Mouse (Mus musculus): ENCODE measurements around the gene Pde6h. TPM values are rescaled to one million over a fixed set of nuclear protein-coding genes. Genes with fewer than 3 reads are reported as not detected.

The Pde6h gene
- polyA plus RNA-seq, 1 experiment from 2014 or later, result not detected

DNA sequence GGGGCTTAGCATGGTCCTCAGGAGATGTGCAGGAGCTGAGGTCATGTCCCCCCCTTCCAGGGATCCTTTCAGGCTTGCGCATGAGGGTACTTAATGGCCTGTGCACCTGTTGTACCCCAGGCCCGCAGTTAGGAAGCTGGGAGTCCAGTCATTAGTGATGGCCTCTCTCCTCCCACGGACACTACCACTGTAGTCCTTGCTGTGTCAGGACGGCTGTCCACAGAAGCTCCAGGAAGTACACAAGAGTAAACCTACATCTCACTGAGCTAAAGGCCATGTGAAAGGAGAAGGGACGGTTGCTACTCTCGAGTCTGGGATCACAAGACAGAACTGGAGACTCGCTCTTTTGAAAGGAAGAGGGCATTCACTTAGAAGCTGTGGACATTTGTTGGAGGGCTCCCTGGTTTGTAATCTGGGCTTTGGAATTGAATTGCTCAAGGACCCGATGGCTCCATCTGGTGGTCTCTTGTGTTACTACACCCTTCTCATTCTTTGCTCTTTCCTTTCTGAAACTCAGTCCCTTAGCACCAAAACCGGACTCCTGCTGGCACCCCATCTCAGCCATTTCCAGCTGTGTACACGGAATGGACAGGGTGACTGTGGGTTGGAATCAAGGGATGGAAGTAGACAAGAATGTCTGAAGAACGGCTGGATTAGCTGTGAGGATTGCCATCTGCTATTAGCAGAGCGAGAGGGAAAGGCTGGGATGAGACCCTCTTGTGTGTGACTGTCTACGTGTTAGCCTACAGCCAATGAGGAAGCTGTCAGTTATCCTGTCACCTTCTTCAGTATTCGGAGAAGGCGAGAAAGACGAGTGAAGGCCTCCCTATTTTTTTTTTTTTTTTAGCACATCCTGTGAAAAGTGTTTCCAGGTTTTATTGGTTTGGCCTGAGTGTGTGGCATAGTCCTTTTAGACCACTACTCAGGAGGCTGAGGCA, 3.0 kb upstream of the Pde6h start:
- Histone ChIP-seq H3K36me3 (ENCODE audit: insufficient read depth) (no peaks in the 10 kb centered on the region), H3K4me2 (no peak overlapping the region), H3K27me3 (ENCODE audit: insufficient read depth, low read length) (no peaks in the 10 kb centered on the region), H3K27ac (ENCODE audit: low read depth) (no peak overlapping the region), H3K9me3 (ENCODE audit: low read depth, low read length) (no peaks in the 10 kb centered on the region), H3K4me1 (ENCODE audit: insufficient read depth) (no peaks in the 10 kb centered on the region), H3K4me3 (ENCODE audit: low read depth, low read length) (no peak overlapping the region), H3K9ac (no peak overlapping the region)
- peak; percentile 92 for TF ChIP-seq CTCF (IDR thresholded peaks at IDR 0.05; ENCODE audit: low read depth)
- peak; percentile 46 for ATAC-seq (ENCODE audit: insufficient read depth)
- WGBS, result 34% methylated on average over 16 of the region's 16 CpGs
- DNase-seq, result peak; percentile 95

DNA sequence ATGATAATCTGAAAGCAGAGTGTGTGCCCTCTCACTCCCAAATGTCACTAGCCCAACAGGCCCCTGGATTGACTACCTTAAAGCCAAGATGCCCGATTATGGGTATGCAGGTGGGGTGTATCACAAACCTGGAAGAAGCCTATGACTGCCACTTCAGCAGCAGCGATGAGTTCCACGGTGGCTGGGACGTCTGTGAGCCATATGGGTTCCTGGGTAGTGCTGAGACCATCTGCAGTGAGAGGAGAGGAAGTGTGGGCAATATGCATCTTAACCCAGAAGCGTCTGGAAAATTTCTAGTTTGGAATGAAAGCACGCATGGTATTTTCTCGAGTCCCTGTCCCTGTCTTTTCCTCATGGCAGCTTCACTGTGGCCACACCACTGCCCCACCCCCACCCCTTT, 2.0 kb upstream of the Pde6h start:
- Histone ChIP-seq H3K4me2 (no peak overlapping the region), H3K4me3 (ENCODE audit: low read depth, low read length) (no peak overlapping the region), H3K9me3 (ENCODE audit: low read depth, low read length) (no peaks in the 10 kb centered on the region), H3K27me3 (ENCODE audit: insufficient read depth, low read length) (no peaks in the 10 kb centered on the region), H3K4me1 (ENCODE audit: insufficient read depth) (no peaks in the 10 kb centered on the region), H3K27ac (ENCODE audit: low read depth) (no peak overlapping the region), H3K9ac (no peak overlapping the region), H3K36me3 (ENCODE audit: insufficient read depth) (no peaks in the 10 kb centered on the region)
- TF ChIP-seq CTCF (IDR thresholded peaks at IDR 0.05; ENCODE audit: low read depth), result no peak
- 66% methylated on average over 7 of the region's 7 CpGs for WGBS
- ATAC-seq (ENCODE audit: insufficient read depth), result no peak
- no peak for DNase-seq

GRCm38 (mm10) chr6:136922080-136922479, 1.6 kb upstream of the Pde6h start, which contains the start of gene Erp27:
Gene Erp27, minus strand, starts transcription at chr6:136922180.
- Histone ChIP-seq H3K4me2 (no peak within 1 kb of the TSS), H3K4me1 (ENCODE audit: insufficient read depth) (no peaks in the 10 kb centered on the region), H3K4me3 (ENCODE audit: low read depth, low read length) (no peak within 1 kb of the TSS), H3K36me3 (ENCODE audit: insufficient read depth) (no peaks in the 10 kb centered on the region), H3K9me3 (ENCODE audit: low read depth, low read length) (no peaks in the 10 kb centered on the region), H3K27me3 (ENCODE audit: insufficient read depth, low read length) (no peaks in the 10 kb centered on the region), H3K27ac (ENCODE audit: low read depth) (no peak within 1 kb of the TSS), H3K9ac (no peak within 1 kb of the TSS)
- WGBS, result 69% methylated on average over 5 of the region's 5 CpGs
- no peak for TF ChIP-seq CTCF (IDR thresholded peaks at IDR 0.05; ENCODE audit: low read depth)
- no peak for DNase-seq
- ATAC-seq (ENCODE audit: insufficient read depth), result no peak

DNA sequence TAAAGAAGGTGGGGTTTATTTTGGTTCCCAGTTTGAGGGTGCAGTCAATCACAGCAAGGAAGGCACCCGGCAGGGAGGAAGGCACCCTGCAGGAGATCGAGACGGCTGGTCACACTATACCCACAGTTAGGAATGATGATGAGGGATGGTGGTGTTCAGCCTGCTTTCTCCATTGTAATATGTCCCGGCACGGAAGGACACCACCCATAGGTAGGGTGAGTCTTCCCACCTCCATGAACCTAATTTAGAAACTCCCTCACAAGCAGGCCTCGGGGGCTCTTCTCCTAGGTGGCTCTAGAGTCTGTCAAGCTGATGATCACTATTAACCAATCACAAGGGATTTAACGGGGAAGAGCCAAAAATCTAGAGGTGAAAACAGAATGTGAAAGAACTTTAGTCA, 761 bp upstream of the Pde6h start:
- no peak for TF ChIP-seq CTCF (IDR thresholded peaks at IDR 0.05; ENCODE audit: low read depth)
- H3K4me2 ChIP-seq, result no peak overlapping the region
- WGBS, result 86% methylated on average over 7 of the region's 7 CpGs
- H3K27me3 ChIP-seq (ENCODE audit: insufficient read depth, low read length), result no peaks in the 10 kb centered on the region
- H3K4me3 ChIP-seq (ENCODE audit: low read depth, low read length), result no peak overlapping the region
- H3K9me3 ChIP-seq (ENCODE audit: low read depth, low read length), result no peaks in the 10 kb centered on the region
- ATAC-seq (ENCODE audit: insufficient read depth), result no peak
- no peak for DNase-seq
- H3K4me1 ChIP-seq (ENCODE audit: insufficient read depth), result no peaks in the 10 kb centered on the region
- H3K36me3 ChIP-seq (ENCODE audit: insufficient read depth), result no peaks in the 10 kb centered on the region
- H3K9ac ChIP-seq, result no peak overlapping the region
- H3K27ac ChIP-seq (ENCODE audit: low read depth), result no peak overlapping the region

- no peaks in the 10 kb centered on the region for H3K36me3 ChIP-seq (ENCODE audit: insufficient read depth)
- H3K4me3 ChIP-seq (ENCODE audit: low read depth, low read length), result no peak overlapping the region
- DNase-seq (no peak), ATAC-seq (ENCODE audit: insufficient read depth) (no peak)
- H3K27me3 ChIP-seq (ENCODE audit: insufficient read depth, low read length), result no peaks in the 10 kb centered on the region
- no peak overlapping the region for H3K9ac ChIP-seq
- H3K27ac ChIP-seq (ENCODE audit: low read depth), result no peak overlapping the region
- 63% methylated on average over 8 of the region's 8 CpGs for WGBS
- no peak for TF ChIP-seq CTCF (IDR thresholded peaks at IDR 0.05; ENCODE audit: low read depth)
- no peak overlapping the region for H3K4me2 ChIP-seq
- no peaks in the 10 kb centered on the region for H3K9me3 ChIP-seq (ENCODE audit: low read depth, low read length)
- no peaks in the 10 kb centered on the region for H3K4me1 ChIP-seq (ENCODE audit: insufficient read depth)
Observed at GRCm38 (mm10) chr6:136925049-136925448, 1.4 kb downstream of the Pde6h start.

DNA sequence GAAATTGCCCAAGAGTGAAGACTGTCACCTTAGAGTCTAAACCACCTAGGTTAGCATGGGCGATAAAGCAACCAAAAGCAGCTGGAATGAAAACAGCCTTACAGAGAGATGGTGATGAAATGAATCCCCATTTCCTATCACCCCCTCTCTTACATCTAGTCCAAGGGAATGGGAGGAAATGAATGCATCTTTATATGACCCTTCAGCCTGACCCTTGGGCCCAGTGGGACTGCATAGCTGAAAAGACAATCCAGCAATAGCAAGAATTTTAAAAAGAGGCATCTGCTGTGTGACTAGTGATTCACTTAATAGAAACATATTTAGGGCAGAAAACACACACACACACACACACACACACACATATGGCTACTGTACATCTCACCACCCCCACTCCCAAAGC, 4.0 kb downstream of the Pde6h start:
- no peak for TF ChIP-seq CTCF (IDR thresholded peaks at IDR 0.05; ENCODE audit: low read depth)
- Histone ChIP-seq H3K36me3 (ENCODE audit: insufficient read depth) (0 out of 2 replicates have a peak, but pooled peaks cover 2% of the 10 kb centered on the region), H3K27ac (ENCODE audit: low read depth) (no peak overlapping the region), H3K9ac (no peak overlapping the region), H3K4me2 (no peak overlapping the region), H3K27me3 (ENCODE audit: insufficient read depth, low read length) (no peaks in the 10 kb centered on the region), H3K9me3 (ENCODE audit: low read depth, low read length) (no peaks in the 10 kb centered on the region), H3K4me3 (ENCODE audit: low read depth, low read length) (no peak overlapping the region), H3K4me1 (ENCODE audit: insufficient read depth) (0 out of 2 replicates have a peak, but pooled peaks cover 10% of the 10 kb centered on the region)
- ATAC-seq (ENCODE audit: insufficient read depth), result no peak
- DNase-seq, result no peak
- 95% methylated on average over 1 of the region's 1 CpGs for WGBS

GRCm38 (mm10) chr6:136930677-136931076, 7.0 kb downstream of the Pde6h start:
- H3K36me3 ChIP-seq (ENCODE audit: insufficient read depth), result 0 out of 2 replicates have a peak, but pooled peaks cover 2% of the 10 kb centered on the region
- peak overlapping the region; percentile 86 for H3K27ac ChIP-seq (ENCODE audit: low read depth)
- no peak for TF ChIP-seq CTCF (IDR thresholded peaks at IDR 0.05; ENCODE audit: low read depth)
- H3K9me3 ChIP-seq (ENCODE audit: low read depth, low read length), result no peaks in the 10 kb centered on the region
- H3K4me2 ChIP-seq, result peak overlapping the region; percentile 45
- no peak overlapping the region for H3K4me3 ChIP-seq (ENCODE audit: low read depth, low read length)
- peak overlapping the region; percentile 42 for H3K9ac ChIP-seq
- DNase-seq, result peak; percentile 88
- H3K4me1 ChIP-seq (ENCODE audit: insufficient read depth), result 0 out of 2 replicates have a peak, but pooled peaks cover 10% of the 10 kb centered on the region
- ATAC-seq (ENCODE audit: insufficient read depth), result peak; percentile 96
- WGBS, result 10% methylated on average over 12 of the region's 12 CpGs
- no peaks in the 10 kb centered on the region for H3K27me3 ChIP-seq (ENCODE audit: insufficient read depth, low read length)
